9 mouse cellular contexts compared by ENCODE assay signal in the genomic region with DNA sequence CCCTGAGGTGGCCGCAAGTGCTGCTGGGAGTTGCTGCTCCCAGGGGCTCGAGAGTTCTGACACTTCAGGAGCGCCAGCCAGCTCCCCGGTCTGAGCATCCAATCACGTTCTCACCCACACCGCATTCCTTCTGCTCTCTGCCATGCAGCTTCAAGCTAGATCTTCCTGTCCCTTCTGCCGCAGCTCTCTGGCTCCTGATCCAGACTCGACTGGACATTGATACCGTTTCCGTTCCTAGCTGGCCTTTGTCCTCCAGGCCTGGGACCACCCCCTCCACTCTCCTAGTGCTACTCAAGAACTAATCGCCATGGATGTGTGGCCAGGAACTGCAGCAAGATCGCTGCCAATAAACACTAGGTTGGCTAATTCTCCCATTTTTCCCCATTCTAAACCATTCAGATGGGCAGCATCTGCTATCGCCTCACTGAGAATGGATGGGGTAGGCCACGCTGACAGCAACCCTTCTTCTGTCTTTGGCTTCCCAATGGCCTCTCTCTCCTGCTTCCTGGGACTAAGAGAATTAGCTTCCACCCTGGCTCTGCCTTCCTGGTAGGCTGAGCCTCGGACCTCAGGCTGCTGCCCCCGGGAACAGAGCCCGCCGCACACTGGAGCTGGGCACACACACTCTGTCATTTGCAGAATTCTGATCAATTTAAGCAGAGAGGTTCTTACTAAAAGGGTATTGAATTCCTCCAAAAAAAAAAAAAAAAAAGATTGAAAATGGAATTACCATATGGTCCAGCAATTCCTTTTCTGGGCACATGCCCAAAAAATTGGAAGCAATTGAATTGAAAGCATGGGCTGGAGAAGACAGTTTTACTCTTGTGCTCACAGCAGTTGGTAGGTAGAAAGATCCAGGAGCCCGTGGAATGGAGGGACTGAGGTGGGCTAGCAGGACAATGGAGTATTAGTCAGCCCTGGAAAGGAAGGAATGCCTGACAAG. TPM values are rescaled to one million over a fixed set of nuclear protein-coding genes. Genes with fewer than 3 reads are reported as not detected.
DNase-seq lines count a peak whose midpoint lies in the region; ATAC-seq lines count a peak whose summit lies in the region.
"Had no signal": no experiment of that assay in that cellular context is flagged by ENCODE, and none has a peak within 500 bp of the region (broad histone marks: within the 10 kb centered on the region; RNA-seq: fewer than 3 reads in every experiment).

No protein-coding gene starts in this region.

- no peak overlapping the region for H3K4me3 ChIP-seq in embryonic facial prominence, embryonic 12.5 days
- no peak overlapping the region for H3K4me3 ChIP-seq in embryonic facial prominence, embryonic 10.5 days
- no peak overlapping the region for H3K4me3 ChIP-seq in hindbrain, embryonic 14.5 days (replicated peaks; ENCODE audit: low read length)

- no peaks in the 10 kb centered on the region for H3K27me3 ChIP-seq in embryonic facial prominence, embryonic 12.5 days
- no peaks in the 10 kb centered on the region for H3K27me3 ChIP-seq in embryonic facial prominence, embryonic 10.5 days (replicated peaks; ENCODE audit: low read depth, poor library complexity, severe bottlenecking)
- no peaks in the 10 kb centered on the region for H3K27me3 ChIP-seq in hindbrain, embryonic 14.5 days (ENCODE audit: control insufficient read depth, insufficient read depth, low read length)

- 71% methylated on average over 19 of the region's 19 CpGs for WGBS in embryonic facial prominence, embryonic 12.5 days
- 77% methylated on average over 19 of the region's 19 CpGs for WGBS in embryonic facial prominence, embryonic 10.5 days
- WGBS in hindbrain, embryonic 14.5 days, result 66% methylated on average over 19 of the region's 19 CpGs

- ATAC-seq in embryonic facial prominence, embryonic 12.5 days (ENCODE audit: insufficient number of reproducible peaks, insufficient read depth, low FRiP score, low TSS enrichment), result no peak
- no peak for ATAC-seq in hindbrain, embryonic 14.5 days (ENCODE audit: low FRiP score)

- H3K9ac ChIP-seq in embryonic facial prominence, embryonic 12.5 days, result no peak overlapping the region
- no peak overlapping the region for H3K9ac ChIP-seq in hindbrain, embryonic 14.5 days

- H3K36me3 ChIP-seq in embryonic facial prominence, embryonic 12.5 days, result no peaks in the 10 kb centered on the region
- no peaks in the 10 kb centered on the region for H3K36me3 ChIP-seq in embryonic facial prominence, embryonic 10.5 days (replicated peaks)
- no peaks in the 10 kb centered on the region for H3K36me3 ChIP-seq in hindbrain, embryonic 14.5 days (replicated peaks; ENCODE audit: control insufficient read depth, insufficient read depth)

- no peak overlapping the region for H3K4me2 ChIP-seq in embryonic facial prominence, embryonic 12.5 days (replicated peaks)
- no peak overlapping the region for H3K4me2 ChIP-seq in hindbrain, embryonic 14.5 days (replicated peaks)

- H3K4me1 ChIP-seq in embryonic facial prominence, embryonic 12.5 days, result no peaks in the 10 kb centered on the region
- peaks cover 7% of the 10 kb centered on the region; the same call in 1 of the 2 replicates for H3K4me1 ChIP-seq in embryonic facial prominence, embryonic 10.5 days
- H3K4me1 ChIP-seq in hindbrain, embryonic 14.5 days (replicated peaks; ENCODE audit: control insufficient read depth, insufficient read depth, low read length), result no peaks in the 10 kb centered on the region

- H3K27ac ChIP-seq in embryonic facial prominence, embryonic 12.5 days, result peak overlapping the region; percentile 57; the same call in 1 of the 2 replicates
- H3K27ac ChIP-seq in embryonic facial prominence, embryonic 10.5 days (replicated peaks), result no peak overlapping the region
- H3K27ac ChIP-seq in hindbrain, embryonic 14.5 days, result peak overlapping the region; percentile 38; the same call in 1 of the 2 replicates

- 0 out of 2 replicates have a peak, but pooled peaks cover 5% of the 10 kb centered on the region for H3K9me3 ChIP-seq in embryonic facial prominence, embryonic 12.5 days
- peaks cover 7% of the 10 kb centered on the region; the same call in 1 of the 2 replicates for H3K9me3 ChIP-seq in embryonic facial prominence, embryonic 10.5 days
- H3K9me3 ChIP-seq in hindbrain, embryonic 14.5 days (ENCODE audit: control insufficient read depth, low read length), result no peaks in the 10 kb centered on the region

- DNase-seq in embryonic facial prominence, embryonic 10.5 days (ENCODE audit: low spot score), result no peak
- DNase-seq in right cerebral cortex, postnatal 10 days (ENCODE audit: low spot score in 2 of 2), result peak; percentile 55 to 58
- no peak for DNase-seq in right cerebral cortex, postnatal 14 days
- no peak for DNase-seq in hindbrain, embryonic 14.5 days (ENCODE audit: low spot score)
- DNase-seq in lung, postnatal 25 days (ENCODE audit: low spot score), result peak; percentile 27
- DNase-seq in urinary bladder, adult 18-20 months (ENCODE audit: low spot score in 2 of 2), result no peak
- no peak for DNase-seq in MN1 (ENCODE audit: low spot score)

RNA-seq across cellular contexts. Expression of a gene that starts 31.1 kb away (rescaled TPM):
- polyA plus RNA-seq in embryonic facial prominence, embryonic 12.5 days (2016; fragmentation: Nextera tagmentation; extraction: Ambion mirVana), result 15.8 TPM in 2 replicates
- 9.5 and 10.6 TPM in 2 replicates for polyA plus RNA-seq in embryonic facial prominence, embryonic 10.5 days (2016; fragmentation: Nextera tagmentation; extraction: Ambion mirVana)
- 20.9 and 22.5 TPM in 2 replicates for polyA plus RNA-seq in hindbrain, embryonic 14.5 days (2014; fragmentation: Nextera tagmentation; extraction: Ambion mirVana)

RNA-seq across cellular contexts. Expression of a gene that starts 49.2 kb away (rescaled TPM):
- polyA plus RNA-seq in embryonic facial prominence, embryonic 12.5 days (2016; fragmentation: Nextera tagmentation; extraction: Ambion mirVana), result not detected in 2 replicates
- not detected in 2 replicates for polyA plus RNA-seq in embryonic facial prominence, embryonic 10.5 days (2016; fragmentation: Nextera tagmentation; extraction: Ambion mirVana)
- polyA plus RNA-seq in hindbrain, embryonic 14.5 days (2014; fragmentation: Nextera tagmentation; extraction: Ambion mirVana), result not detected in 2 replicates
- polyA plus RNA-seq: C2C12 had no signal

Comparison
In these comparisons a context has a peak if more than half of its experiments do, and no peak if none do; other contexts are left out.
1. DNase-seq: peak in right cerebral cortex, postnatal 10 days (2 of 2) and lung, postnatal 25 days (single experiment); none in embryonic facial prominence, embryonic 10.5 days (single experiment), right cerebral cortex, postnatal 14 days (single experiment), hindbrain, embryonic 14.5 days (single experiment), urinary bladder, adult 18-20 months (0 of 2) and MN1 (single experiment).